Mouse (Mus musculus) WW6 (cell line): ENCODE data around the gene Ptgr1.

Source experiments
- DNase-seq: peaks from one replicate; pipeline ENCODE4 v3.0.0-alpha.2; 2013; ENCODE audit warnings: low read depth, low spot score

Ptgr1 gene

GRCm38 (mm10) chr4:58926120-58926519, 60.8 kb downstream of the Ptgr1 start:
- DNase-seq = no peak

GRCm38 (mm10) chr4:58925664-58926063, 61.3 kb downstream of the Ptgr1 start:
- no peak for DNase-seq

GRCm38 (mm10) chr4:58923933-58924332, 63.0 kb downstream of the Ptgr1 start:
- no peak for DNase-seq
